Mouse (Mus musculus): ENCODE data around the gene Ttll1. TPM values are rescaled to one million over a fixed set of nuclear protein-coding genes. Genes with fewer than 3 reads are reported as not detected.
"Not testable (repeated sequence)": the region's sequence is repeated elsewhere in the genome, so short reads cannot be mapped to it uniquely, and the experiment has no call there.

Ttll1 gene
- total RNA-seq, 2 experiments from 2014 or later: 2.2 to 6.3 TPM

DNA sequence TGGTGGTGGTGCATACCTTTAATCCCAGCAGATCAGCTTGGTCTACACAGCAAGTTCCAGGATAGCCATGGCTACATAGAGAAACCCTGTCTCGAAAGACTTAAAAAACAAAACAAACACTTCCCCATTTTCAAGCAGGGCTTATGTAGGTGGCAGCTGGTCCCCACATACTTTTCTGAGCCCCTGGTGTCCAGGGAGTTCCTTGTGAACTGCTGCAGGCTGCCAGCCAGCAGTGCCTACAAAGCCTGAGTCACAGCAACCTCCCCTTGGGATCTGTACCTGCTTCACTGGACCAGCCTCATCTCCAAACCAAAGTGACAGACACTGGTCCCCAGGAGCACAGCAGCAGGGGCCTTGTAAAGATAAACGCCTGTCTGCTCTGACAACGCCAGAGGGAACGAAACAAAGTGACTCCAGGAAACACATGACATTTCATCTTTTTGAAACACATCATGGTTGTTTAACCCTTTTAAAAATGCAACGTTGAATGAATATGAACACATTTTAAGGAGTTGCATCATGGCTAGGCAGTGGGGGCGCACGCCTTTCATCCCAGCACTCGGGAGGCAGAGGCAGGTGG, 28.0 kb downstream of the Ttll1 start:
- no peak for DNase-seq

DNA sequence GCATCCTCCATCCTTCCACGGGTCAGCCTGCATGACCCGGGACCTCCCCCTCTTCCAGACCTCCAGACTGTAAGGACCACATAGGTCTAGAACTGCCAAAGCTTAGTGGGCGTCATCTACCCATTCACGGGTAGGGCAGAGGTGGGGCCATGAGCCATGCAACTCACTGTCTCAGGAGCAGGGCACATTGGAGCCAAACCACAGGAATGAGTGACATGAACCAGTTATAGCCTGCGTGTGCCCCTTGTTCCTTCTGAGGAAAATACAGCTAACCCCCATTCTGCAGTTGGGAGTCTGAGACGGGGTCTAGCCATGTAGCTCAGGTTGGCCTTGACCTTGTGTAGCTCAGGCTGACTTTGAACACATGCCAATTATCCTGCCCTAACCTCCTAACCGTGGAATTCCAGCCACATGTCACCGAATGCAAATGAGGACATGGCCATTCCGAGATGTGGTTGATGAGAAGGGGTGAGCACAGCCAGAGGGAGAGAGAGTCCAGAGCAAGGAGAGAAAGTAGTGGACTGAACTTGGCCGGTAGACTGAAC, 29.4 kb downstream of the Ttll1 start:
- no peak for DNase-seq

DNA sequence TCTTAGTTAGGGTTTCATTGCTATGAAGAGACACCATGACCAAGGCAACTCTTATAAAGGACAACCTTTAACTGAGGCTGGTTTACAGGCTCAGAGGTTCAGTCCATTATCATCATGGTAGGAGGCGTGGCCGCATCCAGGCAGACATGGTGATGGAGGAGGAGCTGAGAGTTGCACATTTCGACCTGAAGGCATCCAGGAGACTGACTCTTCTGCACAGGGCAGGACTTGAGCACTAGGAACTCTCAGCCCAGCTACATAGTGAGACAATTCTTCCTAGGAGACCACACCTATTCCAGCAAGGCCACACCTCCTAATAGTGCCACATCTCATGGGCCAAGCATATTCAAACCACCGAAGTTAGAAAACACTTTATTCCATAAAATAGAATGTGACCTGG, 30.9 kb downstream of the Ttll1 start:
- no peak for DNase-seq

DNA sequence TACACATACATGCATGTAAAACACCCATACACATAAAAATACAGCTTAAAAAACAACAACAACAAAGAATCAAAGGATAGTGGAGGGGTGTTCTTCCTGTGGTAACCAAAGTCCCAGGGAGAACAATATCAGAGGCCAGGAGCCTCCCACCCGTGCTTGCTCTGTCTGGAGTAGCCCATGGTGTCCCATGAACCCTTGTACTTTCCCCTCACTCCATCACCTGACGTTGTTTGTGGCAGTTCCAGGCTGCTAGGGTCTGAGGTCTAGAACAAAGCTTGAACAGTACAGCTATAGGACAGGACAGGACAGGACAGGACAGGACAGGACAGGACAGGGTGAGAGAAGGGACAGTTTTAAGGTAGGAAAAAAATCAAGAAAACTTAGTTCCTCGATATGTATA, 32.6 kb downstream of the Ttll1 start:
- DNase-seq: no peak

DNA sequence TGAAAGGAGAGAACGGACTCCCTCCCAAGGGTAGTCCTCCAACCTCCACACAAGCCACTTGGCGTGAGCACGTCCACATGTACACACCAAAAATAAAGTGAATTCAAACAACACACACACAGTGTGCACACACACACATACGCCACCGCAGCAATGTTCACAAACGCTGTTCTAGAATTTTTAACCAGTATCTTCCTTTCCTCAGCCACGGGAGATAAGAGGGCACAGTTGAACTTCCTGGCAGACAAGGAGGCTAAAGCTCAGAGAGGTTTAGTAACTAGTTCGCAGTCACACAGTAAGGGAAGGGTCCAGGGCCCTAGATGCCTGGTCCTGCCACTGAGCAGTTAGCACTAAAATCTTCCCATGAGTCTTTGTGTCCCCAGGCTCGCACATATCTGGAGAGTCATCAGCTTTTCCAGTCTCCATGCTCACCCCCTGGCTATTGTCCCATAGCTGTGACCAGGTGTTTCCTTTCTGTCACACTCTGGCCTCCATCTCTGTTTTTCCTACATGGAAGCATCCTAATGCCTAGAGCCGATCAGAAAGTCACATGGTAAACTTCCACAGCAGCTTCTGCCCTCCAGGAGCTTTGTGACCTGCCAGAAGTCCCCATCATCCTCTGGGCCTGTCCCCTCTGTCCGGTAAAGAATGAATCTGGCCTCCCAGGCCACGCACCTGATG, 34.0 kb downstream of the Ttll1 start:
- no peak for DNase-seq

DNA sequence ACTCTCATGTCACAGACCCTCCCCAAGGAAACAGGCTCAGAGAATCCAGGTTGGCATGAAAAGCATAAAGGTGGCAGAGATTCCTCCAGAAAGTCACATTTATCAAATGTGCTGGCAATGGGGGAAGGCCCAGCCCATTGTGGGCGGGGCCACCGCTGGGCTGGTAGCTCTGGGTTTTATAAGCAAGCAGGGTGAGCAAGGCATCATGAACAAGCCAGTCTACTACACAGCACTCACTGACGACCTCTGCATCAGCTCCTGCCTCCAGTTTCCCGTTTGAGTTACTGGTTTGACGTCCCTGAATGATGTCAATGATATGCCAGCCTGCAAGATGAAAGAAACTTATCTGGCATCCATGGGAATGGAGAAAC, 36.2 kb downstream of the Ttll1 start:
- peak; percentile 25 for DNase-seq

DNA sequence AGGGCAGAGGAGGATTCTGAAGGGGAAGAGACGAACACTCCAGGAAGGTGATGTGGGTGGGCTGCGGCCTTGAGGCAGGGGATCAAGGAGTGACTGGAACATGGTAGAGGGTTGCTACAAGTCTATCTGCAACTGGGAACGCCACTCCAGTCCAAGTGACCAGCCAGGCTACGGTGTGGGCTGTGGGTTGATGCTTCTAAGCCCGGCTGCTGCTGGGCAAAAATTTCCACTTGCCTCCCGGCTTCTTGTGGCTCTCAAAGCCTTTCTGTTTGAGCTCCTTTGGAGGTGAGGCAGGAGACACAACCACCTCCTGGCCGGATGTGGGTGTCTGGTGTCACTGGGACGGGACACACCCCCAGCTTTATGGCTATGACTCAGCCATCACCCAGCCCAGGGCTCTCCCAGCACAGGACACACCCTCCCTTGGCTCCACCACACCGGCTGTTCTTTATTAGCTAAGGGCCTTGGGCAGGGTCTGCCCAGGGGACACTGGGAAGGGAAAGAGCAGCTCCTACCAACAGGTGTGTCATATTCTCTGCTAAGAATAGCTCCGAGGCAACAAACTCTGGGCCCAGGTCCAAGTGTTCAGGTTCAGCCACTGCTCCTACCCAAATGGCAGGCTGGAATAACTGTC, 36.7 kb downstream of the Ttll1 start:
- DNase-seq: peak; percentile 80

DNA sequence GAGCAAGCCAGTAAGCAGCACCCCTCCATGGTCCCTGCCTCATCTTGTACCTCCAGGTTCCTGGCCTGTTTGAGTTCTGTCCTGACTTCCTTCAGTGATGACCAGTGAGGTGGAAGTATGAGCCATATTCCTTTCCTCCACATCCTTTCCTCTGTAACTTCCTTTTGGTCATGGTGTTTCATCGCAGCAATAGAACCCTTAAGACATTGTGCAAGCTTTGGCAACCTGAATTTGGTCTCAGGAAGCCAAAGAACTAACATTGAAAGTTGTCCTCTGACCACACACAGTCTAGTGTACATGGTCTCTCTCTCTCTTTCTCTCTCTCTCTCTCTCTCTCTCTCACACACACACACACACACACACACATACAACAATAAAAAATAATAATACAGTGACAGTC, 37.4 kb downstream of the Ttll1 start:
- DNase-seq: no peak

DNA sequence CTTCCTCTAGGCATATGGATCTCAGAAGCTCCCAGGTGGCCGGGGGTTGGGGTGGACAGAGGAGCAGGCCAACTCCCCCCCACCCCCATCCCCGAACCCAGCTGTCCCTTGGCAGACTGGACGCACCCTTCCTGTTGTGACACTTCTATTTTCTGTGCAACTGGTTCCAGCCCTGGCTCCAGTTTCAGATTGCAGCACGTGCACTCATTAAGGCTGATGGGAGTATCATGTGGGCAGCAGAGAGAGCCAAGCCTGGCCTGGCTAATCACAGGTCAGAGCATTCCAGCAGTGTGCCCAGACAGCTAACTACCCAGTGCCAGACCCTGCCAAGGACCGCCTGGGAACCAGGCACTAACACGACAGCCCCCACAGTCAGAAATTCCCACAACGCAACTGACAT, 39.2 kb downstream of the Ttll1 start:
- DNase-seq: peak; percentile 60

DNA sequence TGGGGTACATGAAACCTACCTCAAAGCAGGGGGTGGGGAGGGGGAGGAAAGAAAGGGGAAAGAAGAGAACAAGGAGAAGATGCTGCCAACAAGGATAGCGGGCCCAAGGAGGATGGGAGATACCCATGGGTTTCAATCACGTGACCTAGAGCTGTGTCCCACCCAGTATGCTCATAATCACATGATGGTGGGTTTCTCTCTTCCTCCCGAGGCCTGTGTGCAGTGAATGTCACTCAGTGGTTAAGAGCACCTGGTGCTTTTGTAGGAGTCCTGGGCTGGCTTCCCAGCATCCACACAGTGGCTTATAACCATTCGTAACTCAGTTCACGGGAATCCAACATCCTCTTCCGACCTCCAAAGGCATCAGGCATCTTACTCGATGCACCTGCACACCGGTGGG, 40.2 kb downstream of the Ttll1 start:
- DNase-seq: no peak

DNA sequence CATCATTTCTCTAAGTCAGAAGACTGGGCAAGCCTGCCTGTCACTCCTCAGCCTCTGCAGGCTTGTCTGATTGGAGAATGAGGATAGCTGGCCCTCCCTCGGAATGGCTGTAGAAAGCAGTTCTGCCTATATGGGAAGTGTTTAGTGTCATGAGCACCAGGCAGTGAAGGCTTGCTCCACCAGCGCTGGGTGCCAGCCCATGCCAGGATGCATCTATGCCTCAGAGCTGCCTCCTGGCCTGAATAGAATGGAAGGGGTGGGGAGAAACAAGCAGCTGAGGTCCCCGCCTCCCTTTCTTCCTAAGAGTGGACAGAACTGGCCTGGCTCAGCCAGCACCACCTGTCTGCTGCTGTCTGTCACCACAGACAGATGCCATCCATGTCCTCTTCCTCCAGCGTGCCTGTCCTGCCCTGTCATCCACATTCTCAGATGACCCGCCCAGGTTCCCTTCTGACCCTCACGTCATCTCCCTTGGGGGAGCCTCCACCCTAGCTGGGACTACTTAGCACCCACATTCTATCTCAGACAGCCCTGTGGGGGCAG, 41.3 kb downstream of the Ttll1 start:
- peak; percentile 52 for DNase-seq

DNA sequence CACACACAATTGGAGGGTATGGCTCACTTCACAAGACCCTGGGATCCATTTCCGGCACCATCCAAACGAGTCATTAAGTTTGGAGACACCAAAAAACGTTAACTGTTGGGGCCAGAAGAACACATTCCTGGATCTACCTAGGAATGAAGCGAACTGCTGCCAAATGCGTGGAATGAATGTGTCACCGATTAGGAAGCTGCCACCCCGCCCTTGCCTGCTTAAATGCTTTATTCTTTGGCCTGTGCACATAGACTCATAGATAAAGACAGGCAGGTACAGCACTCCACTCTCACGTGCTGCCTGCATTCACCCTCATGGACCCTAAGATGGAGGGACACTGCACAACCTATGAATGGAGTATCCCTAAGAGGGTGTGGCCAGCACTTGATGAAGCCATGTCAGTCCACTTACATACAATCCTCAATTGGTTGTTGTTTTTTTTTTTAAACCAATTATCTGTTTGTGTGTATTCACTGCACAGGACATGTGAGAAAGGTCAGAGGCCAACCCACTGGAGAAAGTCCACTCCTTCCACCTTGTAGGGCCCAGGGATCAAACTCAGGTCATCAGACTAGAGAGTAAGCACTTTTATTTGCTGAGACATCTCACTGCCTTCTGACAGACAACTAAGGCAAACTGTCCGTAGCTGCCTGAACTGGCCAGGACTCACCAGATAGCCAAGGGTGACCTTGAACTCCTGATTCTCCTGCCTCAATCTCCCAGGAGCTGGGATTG, 43.3 kb downstream of the Ttll1 start:
- no peak for DNase-seq

DNA sequence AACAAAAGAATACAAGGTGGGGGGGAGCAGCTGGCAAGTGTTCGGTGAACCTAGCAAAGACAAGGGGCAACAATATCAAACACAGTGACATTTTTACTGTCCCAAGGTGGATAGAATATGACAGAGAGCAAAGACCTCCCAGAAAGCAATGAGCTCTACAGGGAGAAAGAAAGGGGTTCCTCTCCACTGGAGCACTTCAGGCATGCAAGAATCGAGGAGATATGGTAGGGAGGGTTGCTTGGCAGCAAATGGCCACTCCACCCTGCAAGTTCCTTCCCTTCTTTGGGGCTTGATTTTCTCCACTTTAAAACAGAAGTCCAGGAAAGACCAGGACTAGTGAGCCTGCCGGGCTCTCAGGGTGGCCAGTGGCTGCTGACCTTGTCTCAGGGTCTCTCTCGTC, 44.4 kb downstream of the Ttll1 start:
- no peak for DNase-seq

DNA sequence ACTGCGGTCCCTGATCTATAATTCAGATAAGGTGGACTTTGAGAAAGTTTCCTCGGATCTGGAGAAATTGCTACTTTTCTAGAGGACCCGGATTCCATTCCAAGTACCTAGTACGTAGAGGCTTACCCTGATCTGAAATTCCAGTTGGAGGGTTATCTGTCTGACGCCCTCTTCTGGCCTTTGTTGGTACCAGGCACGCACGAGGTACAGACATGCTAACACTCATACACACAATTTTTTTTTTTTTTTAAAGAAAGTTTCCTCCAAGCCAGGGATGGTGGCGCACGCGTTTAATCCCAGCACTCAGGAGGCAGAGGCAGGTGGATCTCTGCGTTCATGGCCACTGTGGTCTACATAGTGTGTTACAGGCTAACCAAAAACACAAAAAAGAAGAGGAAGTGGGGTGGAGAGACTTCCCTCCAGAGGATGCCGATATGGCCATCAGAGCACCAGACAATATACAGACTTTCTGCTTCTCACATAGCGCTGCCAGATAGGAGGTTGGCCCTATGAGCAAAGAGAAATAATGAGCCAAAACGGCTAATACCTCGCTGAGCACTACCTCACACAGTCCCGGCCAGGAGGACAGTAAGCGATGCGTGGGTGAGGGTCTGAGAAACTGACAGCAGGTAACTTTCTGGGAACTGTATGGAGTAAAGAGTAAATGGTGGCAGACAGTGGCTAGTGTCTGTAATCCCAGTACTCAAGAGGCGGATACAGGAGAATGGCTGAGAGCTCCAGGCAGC, 45.6 kb downstream of the Ttll1 start:
- no peak for DNase-seq

DNA sequence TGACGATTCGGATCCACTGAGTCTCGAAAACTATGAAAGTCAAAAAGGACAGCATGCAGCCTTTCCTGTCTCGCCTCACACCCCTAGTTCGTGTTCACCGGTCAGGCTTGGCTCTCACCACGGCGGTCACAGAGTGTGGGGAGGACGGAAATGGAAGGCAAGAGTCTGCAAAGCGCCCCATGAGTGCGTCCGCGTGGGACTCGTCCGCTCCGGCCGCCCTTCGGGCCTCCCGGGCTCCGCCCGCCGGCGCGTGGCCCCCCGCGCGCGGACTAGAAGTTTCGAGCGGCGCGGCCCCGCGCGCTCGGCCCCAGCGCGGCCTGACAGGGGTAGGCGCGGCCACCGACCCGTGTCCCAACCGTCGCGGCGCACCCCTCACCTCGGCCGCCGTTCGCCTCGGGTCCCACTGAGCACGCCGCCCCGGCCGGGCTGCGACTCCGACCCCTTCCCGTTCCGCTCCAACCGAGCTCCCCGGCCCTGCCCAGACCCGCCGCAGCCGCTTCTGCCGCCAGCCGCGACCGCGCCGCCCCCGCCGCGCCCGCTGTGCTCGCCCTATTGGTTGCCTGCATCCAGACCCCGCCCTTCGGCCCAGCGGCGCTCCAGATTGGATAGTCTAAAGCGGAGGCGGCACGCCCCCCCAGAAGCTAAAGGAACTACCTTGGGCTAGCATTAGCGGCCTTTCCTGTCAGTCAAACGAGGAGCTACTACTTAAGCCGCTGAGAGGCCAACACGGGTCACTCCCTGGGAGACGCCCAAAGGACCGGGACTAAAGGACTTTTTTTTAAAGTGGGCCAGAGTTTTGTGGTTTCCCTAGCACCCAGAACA, 46.4 kb downstream of the Ttll1 start, which contains the start of gene Pacsin2:
Pacsin2 (minus strand) TSS at position 524 of the 822 bp plus-strand sequence.
- DNase-seq: peak; percentile 98

DNA sequence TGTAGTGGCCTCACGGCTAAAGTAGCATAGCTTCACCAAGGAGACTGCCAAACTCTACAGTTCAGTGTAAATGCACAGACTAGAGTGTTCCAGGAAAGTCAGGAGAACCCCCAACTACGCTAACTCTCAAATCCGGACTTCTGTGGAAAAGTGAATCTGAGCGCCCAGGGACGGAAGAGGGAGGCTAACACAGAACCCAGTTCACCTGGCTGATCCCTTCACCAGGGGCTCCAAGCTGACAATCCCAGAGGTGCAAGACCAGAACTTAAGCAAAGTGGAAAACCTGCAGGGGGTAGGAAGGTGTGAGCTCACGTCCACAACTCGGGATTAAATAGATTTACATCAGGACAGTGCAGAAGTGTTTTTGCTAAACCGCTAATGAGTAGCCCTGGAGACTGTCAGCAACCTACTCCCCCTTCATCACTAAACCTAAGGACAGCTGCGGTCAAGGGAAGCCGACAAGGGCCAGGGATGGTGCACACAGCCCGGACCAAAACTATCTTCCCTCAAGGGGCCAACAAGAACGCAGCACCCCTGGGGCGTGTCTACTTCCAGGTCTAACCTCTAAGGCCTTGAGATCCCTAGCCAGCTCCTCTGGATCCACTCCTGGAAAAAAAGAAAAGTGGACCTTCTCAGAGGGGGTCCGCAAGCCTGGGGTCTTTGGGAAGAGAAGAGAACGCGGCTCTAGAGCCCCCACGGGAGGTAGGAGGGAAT, 47.2 kb downstream of the Ttll1 start:
- no peak for DNase-seq

DNA sequence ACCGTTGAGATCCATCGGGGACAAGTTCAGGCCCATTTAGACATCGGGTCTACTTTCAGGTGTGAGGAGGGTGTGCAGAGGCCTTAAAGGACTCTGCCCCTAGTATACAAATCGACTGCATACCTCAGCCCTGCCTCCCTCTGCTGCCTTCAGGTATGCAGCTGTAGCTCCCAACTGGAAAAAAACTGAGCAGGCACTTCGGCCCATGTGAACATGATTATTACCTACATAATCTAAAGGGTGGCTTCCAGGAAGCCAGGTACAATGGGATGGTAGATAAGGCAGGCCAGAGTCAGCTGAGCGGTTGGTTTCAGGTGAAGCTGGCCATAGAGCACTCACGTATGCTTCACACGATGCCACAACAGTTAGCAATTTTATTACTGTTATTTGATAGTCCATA, 48.3 kb downstream of the Ttll1 start:
- not testable (repeated sequence) for DNase-seq

DNA sequence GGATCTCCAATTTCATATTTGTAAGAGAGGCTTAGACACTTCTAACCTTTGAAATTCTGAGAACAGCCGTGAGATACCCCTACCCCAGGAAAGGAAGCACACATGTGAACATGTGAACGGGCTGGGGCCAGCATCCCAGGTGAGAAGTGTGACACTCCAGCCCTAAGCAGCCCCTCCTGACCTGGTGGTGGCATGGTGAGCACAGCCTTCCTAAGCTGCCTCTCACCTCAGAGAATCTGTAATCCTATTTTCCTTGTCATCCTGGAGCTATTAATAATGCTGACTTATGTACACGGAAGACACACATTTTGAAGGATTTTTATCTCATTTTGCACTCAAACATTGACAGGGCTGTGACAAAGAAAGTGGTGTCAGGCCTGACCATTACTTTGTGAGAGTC, 49.8 kb downstream of the Ttll1 start:
- DNase-seq: no peak

DNA sequence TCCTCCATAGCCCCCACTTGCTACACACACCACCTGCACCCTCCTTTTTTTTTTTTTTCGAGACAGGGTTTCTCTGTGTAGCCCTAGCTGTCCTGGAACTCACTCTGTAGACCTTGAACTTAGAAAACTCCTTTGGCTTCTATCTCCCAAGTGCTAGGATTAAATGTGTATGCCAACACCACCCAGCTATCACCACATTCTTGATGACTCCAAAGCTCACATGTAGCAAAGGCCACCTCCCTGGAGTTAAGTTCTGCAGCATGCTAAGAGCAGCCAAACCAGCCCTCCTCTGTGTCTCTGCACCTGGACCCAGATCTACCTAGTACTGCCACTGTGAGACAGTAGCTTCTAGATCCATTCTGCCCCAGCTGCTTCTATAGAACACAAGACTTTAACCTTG, 53.2 kb downstream of the Ttll1 start:
- DNase-seq: no peak

DNA sequence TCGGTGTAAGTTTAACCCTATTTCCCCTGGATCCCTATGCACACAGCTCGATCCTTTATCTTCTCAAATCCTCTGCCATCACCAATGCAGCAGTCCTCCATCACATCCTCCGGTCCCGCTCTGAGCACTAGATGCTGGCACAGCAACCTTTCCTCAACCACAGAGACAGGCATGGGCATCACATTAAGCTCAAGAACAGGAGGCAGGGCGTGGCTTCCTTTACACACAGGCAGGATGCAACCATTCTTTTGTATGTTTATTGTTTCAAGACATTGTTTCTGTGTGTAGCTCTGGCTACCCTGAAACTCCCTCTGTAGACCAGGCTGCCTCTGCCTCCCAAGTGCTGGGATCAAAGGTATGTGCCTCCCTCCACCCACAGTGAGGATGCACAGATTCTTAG, 55.1 kb downstream of the Ttll1 start:
- DNase-seq: no peak
